Mouse (Mus musculus) bone marrow, adult 2 months (tissue): Measurements from ENCODE around the gene Gpn2.

Source experiments
- CTCF ChIP-seq: fragments of 200-500 bp; IDR thresholded peaks from 2 replicates; pipeline ENCODE4 v1.5.1; 2011; ENCODE audit warnings: low read length, control low read depth; ENCODE audit not compliant: control insufficient read depth, insufficient read depth
- POLR2A ChIP-seq: fragments of 200-500 bp; IDR thresholded peaks from 2 replicates; pipeline ENCODE4 v1.6.1; 2011; ENCODE audit warnings: low read depth, mild to moderate bottlenecking, control low read depth, low read length, borderline replicate concordance; ENCODE audit not compliant: control insufficient read depth

DNA sequence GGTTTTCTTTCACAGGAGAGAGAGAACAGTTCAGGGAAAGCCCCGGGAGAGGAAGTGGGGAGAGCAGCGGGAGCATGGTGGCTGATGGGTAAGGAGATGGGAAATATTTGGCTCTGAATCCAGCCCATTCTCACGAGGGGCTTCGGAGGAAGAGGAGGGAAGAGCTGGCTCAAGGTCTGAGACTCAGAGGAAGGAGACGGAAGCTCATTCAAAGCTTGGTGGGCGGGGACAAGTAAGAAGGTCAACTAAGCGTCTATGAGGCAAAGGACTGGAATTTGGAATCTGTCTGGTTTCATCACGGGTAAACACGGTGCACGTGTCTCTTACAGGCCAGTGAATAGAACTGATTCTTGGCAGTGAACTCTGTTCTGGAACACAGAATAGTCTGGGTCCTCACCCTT lies 14.1 kb upstream of the Gpn2 start:
- TF ChIP-seq POLR2A, result no peak
- TF ChIP-seq CTCF, result no peak
